Mouse (Mus musculus) lung, embryonic 16.5 days (tissue): ENCODE measurements at regions not wholly inside any gene's neighbourhood (a gene's known extent, or its start where the extent isn't known, plus 50 kb on each side); places are given as distances from the start of the nearest gene placed in this dataset.

Experiments used
- ATAC-seq: fragments of 200-750 bp; cut with Nextera tagmentation; 2 replicates; pipeline ENCODE4 v1.8.0; 2017; ENCODE audit warnings: low read depth, mild to moderate bottlenecking, moderate library complexity
- H3K27ac ChIP-seq: fragments of 300-500 bp; sonication (generic); 2 replicates; pipeline ENCODE4 v1.5.1; 2014; ENCODE audit warnings: mild to moderate bottlenecking, control low read depth, low read length
- H3K27me3 ChIP-seq: fragments of 300-500 bp; sonication (generic); 2 replicates; pipeline ENCODE4 v1.6.1; 2014; ENCODE audit warnings: low read depth, low read length, mixed read lengths; ENCODE audit not compliant: control insufficient read depth, insufficient read depth
- H3K36me3 ChIP-seq: fragments of 300-500 bp; sonication (generic); 2 replicates; pipeline ENCODE4 v1.6.1; 2014; ENCODE audit warnings: low read length; ENCODE audit not compliant: control insufficient read depth, insufficient read depth
- H3K4me1 ChIP-seq: fragments of 300-500 bp; sonication (generic); replicated peaks from 2 replicates; pipeline ENCODE4 v1.6.1; 2014; ENCODE audit warnings: low read length, mixed read lengths; ENCODE audit not compliant: control insufficient read depth, insufficient read depth
- H3K4me2 ChIP-seq: fragments of 300-500 bp; sonication (generic); 2 replicates; pipeline ENCODE4 v1.6.1; 2014; ENCODE audit warnings: low read depth, low read length, control low read depth
- H3K4me3 ChIP-seq: fragments of 300-500 bp; sonication (generic); 2 replicates; pipeline ENCODE4 v1.5.1; 2014; ENCODE audit warnings: mild to moderate bottlenecking, low read length, control low read depth
- H3K9ac ChIP-seq: fragments of 300-500 bp; sonication (generic); 2 replicates; pipeline ENCODE4 v1.6.1; 2014; ENCODE audit warnings: low read length, control low read depth
- H3K9me3 ChIP-seq: fragments of 300-500 bp; sonication (generic); 2 replicates; pipeline ENCODE4 v1.6.1; 2016; ENCODE audit warnings: low read length; ENCODE audit not compliant: control insufficient read depth
- WGBS: fragments of 180-500 bp; shearing (Covaris S2); extraction: QIAGEN DNeasy Blood & Tissue Kit; methylation state at CpG from one replicate; pipeline ENCODE4 v1.1.7; 2014; 5-methylcytosine and 5-hydroxymethylcytosine counted together

DNA sequence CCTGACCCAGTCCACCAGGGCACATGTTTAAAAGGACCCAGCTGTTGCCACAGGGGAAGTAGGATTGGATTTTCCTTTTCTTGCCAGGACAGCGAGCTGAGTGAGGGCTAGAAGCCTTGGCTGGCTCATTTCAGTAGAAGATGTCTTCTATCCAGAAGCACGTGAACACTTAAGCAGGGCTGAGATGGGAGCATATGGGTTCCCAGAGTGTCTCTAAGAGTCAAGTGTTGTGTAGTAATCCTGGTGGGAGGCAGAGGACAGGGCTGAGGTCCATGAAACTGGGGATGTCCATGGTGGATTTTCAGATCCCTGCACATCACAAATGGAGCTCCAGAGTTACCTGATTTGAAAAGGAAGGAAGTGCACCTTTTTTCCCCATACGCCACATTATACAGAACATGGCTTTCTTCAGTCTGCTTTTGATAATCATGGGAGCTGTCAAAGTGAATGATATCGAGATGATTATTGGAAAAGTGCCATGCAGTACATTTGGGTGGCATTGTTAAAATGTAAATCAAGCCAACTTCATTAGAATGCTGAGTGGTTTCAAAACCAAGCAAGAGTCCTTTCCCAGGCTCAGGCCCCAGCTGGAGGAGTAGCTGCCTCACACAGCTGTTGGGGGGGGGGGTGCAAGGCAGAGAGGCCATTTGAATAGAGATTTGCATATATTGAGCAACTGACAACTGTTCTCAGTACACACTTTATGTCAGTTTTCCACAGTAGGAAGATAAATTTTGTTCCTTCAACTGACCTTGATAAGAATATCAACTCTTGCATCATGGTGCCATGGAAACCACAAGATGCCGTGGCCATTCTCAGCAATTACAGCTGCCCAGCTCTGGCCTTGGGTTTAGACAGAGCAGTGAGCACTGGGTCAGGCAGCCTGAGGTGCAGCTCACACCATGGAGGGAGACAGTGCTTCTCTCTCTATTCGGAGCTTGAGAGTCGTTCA lies 81.7 kb downstream of the Slc35b3 start:
- H3K9ac ChIP-seq, result no peak overlapping the region
- ATAC-seq, result peak; percentile 59; the same call in 1 of the 2 replicates

DNA sequence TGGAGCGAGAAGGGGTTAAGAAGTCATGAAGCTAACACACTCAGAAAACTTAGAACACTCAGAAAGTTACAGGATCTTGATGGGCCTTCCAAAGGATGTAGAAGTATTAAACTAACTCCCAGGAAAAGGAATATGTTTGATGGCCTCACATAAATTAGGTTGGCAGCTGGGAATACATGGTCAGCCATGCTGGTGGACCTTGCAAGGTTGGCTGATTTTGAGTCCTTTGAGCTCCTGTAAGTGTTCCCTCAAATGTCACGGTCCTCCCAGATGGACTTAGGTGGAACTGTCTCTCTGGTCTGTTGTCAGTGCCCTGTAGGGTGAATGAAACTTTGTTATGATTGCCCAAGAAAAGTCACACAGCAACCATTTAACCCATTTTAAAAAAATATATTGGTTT lies 84.8 kb downstream of the Slc35b3 start:
- WGBS, result 76% methylated on average over 2 of the region's 2 CpGs

More for the DNA sequence above, 81.7 kb downstream of the Slc35b3 start:
- H3K9me3 ChIP-seq, result no peaks in the 10 kb centered on the region
- H3K36me3 ChIP-seq, result no peaks in the 10 kb centered on the region
- H3K27me3 ChIP-seq, result no peaks in the 10 kb centered on the region
- H3K4me3 ChIP-seq, result no peak overlapping the region
- H3K27ac ChIP-seq, result no peak overlapping the region
- H3K4me2 ChIP-seq, result no peak overlapping the region
- 75% methylated on average over 7 of the region's 7 CpGs for WGBS
- no peaks in the 10 kb centered on the region for H3K4me1 ChIP-seq

DNA sequence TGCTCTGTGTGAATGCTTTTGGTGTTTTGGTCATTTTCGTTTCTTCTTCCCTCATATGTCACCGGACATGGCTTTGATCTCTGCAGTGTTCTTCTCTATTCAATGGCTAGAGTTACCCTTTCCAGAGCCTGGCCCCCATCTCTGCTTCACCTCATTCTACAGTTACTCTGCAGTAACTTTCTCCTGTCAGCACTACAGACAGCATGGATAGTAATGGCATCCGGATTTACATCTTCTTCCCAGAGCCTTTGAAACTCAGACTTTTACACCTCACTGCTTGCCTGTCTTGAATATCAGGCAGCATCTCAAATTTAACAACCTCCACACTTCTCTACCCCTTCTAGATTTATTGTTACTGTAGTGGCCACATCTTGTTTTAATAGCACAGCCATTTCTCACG lies 96.7 kb downstream of the Slc35b3 start:
- Histone ChIP-seq H3K36me3 (no peaks in the 10 kb centered on the region), H3K27ac (no peak overlapping the region), H3K9ac (no peak overlapping the region), H3K4me1 (no peaks in the 10 kb centered on the region), H3K4me2 (no peak overlapping the region), H3K4me3 (no peak overlapping the region), H3K27me3 (no peaks in the 10 kb centered on the region), H3K9me3 (no peaks in the 10 kb centered on the region)
- WGBS, result 65% methylated on average over 4 of the region's 4 CpGs
- no peak for ATAC-seq

More for the DNA sequence above, 84.8 kb downstream of the Slc35b3 start:
- Histone ChIP-seq H3K9me3 (no peaks in the 10 kb centered on the region), H3K4me3 (no peak overlapping the region), H3K27me3 (no peaks in the 10 kb centered on the region), H3K9ac (no peak overlapping the region), H3K4me1 (no peaks in the 10 kb centered on the region), H3K36me3 (no peaks in the 10 kb centered on the region), H3K27ac (no peak overlapping the region), H3K4me2 (no peak overlapping the region)
- ATAC-seq, result no peak

DNA sequence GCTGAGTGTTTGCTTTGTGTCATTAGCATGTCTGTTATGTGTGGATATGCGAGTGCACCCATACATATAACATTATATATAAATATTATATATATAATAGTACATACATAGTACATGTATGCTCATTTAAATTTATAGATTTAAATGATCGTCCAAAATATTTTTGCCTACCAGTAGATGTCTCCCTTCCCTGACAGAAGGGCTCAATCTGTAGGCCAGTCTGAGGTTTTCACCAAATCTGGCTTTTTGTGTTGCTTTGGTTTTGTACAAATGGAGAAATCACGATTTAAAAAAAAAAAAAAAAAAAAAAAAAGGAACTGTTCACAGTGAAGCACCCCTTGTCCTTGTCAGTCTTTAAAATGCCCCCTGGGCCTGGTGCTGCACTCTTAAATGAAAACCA lies 104.9 kb downstream of the Slc35b3 start:
- Histone ChIP-seq H3K36me3 (no peaks in the 10 kb centered on the region), H3K27ac (no peak overlapping the region), H3K9ac (no peak overlapping the region), H3K9me3 (no peaks in the 10 kb centered on the region), H3K4me3 (no peak overlapping the region), H3K4me1 (no peaks in the 10 kb centered on the region), H3K4me2 (no peak overlapping the region), H3K27me3 (no peaks in the 10 kb centered on the region)
- ATAC-seq, result no peak
- WGBS, result 48% methylated on average over 3 of the region's 3 CpGs

DNA sequence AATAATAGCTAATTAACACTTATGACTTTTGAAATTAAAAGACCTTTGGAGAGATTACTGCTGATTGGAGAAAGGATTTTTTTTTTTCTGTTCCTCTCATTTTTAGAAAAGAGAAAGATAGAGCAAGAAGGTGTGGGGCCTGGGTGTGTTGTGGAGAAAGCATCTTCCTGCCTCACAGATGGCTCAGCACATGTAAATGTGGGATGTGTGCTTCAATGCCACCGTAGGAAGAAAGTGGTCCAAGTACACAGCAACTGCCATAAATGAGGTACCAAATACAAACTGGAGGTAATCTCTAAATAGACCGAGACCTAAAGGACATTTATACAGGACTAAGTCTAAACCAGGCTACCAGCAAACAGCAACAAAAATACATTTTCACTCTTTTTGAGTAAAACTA lies 105.7 kb downstream of the Slc35b3 start:
- Histone ChIP-seq H3K27ac (no peak overlapping the region), H3K27me3 (no peaks in the 10 kb centered on the region), H3K36me3 (no peaks in the 10 kb centered on the region), H3K4me1 (no peaks in the 10 kb centered on the region), H3K9ac (no peak overlapping the region), H3K9me3 (no peaks in the 10 kb centered on the region), H3K4me2 (no peak overlapping the region), H3K4me3 (no peak overlapping the region)
- ATAC-seq, result no peak
- WGBS, result 77% methylated on average over 2 of the region's 2 CpGs

DNA sequence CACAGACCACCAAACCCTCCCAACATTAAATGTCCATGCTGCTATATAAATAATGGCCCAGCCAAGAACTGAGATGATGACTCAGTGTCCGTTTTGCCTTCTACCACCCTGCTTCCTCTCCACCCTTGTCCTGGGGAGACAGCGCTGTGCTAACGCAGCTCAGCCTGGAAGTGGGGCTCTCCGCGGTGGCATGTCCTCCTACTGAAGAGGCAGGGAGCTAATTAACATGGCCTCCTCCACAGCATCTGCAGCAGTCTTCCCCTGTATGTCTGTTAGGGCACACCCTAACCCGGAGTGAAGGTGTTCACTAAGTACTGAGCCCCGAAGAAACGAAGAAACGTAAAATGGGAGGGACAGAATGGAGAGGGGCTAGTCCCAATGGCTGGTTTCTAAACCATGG lies 107.8 kb downstream of the Slc35b3 start:
- 38% methylated on average over 9 of the region's 9 CpGs for WGBS

DNA sequence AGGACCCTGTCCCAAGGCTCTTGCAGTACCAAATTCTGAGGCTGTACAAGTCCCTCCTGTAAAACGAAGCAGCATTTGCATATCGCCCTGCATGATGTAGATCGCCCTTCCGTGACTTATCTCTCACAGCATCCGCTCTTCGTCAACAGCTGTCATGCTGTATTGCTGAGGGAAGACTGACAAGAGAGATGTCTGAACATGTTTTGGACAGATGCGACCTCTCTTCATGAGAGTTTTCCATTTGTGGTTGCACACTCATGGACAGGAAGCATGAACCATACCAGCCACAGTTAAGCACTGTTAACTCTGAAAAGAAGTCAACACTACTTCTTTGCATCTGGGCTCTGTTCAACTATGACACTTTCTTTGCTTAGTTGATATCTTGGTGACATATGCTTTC lies 108.9 kb downstream of the Slc35b3 start:
- H3K4me3 ChIP-seq, result no peak overlapping the region
- WGBS, result 84% methylated on average over 7 of the region's 7 CpGs
- no peak for ATAC-seq

More for the DNA sequence above, 107.8 kb downstream of the Slc35b3 start:
- Histone ChIP-seq H3K27ac (no peak overlapping the region), H3K4me2 (no peak overlapping the region), H3K27me3 (no peaks in the 10 kb centered on the region), H3K9ac (no peak overlapping the region), H3K36me3 (no peaks in the 10 kb centered on the region), H3K4me1 (no peaks in the 10 kb centered on the region), H3K9me3 (no peaks in the 10 kb centered on the region), H3K4me3 (no peak overlapping the region)
- ATAC-seq, result no peak

DNA sequence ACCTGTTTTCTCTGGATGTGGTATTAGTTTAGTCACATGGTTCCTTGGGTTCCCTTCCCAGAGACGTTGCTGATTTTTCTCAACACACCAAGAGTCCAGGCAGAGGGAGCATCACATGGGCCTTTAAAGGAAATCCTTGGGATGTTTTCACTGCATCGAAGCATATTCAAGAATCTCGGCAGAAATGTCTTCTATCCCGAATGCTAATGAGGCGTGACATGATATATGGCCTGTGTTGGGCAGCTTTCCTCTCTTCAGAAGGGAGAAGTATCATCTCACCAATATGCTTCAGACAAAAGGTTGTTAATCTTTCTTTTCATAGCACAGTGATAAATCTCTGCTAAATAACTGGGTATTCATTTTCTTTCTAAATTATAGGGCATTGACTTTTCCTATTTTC lies 122.4 kb downstream of the Slc35b3 start:
- WGBS, result 38% methylated on average over 5 of the region's 5 CpGs

More for the DNA sequence above, 108.9 kb downstream of the Slc35b3 start:
- Histone ChIP-seq H3K9me3 (no peaks in the 10 kb centered on the region), H3K4me1 (no peaks in the 10 kb centered on the region), H3K36me3 (no peaks in the 10 kb centered on the region), H3K9ac (no peak overlapping the region), H3K27ac (no peak overlapping the region), H3K27me3 (no peaks in the 10 kb centered on the region), H3K4me2 (no peak overlapping the region)

DNA sequence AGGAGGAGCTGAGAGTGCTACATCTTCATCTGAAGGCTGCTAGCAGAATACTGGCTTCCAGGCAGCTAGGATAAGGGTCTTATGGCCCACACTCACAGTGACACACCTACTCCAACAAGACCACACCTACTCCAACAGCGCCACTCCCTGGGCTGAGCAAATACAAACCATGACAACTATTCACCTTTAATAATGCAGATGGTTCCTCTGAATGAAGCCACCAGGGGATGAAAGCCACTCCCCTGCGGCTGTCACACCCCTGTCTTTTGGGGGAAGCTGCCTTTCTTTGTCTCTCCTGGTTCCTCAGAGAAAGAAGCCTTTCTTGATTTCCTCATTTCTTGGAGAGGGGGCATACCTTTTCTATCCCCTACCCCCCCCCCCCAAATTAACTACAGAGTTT lies 135.0 kb downstream of the Slc35b3 start:
- Histone ChIP-seq H3K27me3 (no peaks in the 10 kb centered on the region), H3K9ac (no peak overlapping the region), H3K27ac (no peak overlapping the region), H3K4me1 (no peaks in the 10 kb centered on the region), H3K9me3 (no peaks in the 10 kb centered on the region), H3K4me3 (no peak overlapping the region), H3K36me3 (no peaks in the 10 kb centered on the region), H3K4me2 (no peak overlapping the region)
- 44% methylated on average over 2 of the region's 2 CpGs for WGBS
- no peak for ATAC-seq

More for the DNA sequence above, 122.4 kb downstream of the Slc35b3 start:
- Histone ChIP-seq H3K27ac (no peak overlapping the region), H3K9ac (no peak overlapping the region), H3K27me3 (no peaks in the 10 kb centered on the region), H3K9me3 (no peaks in the 10 kb centered on the region), H3K36me3 (no peaks in the 10 kb centered on the region), H3K4me3 (no peak overlapping the region), H3K4me1 (no peaks in the 10 kb centered on the region), H3K4me2 (no peak overlapping the region)
- ATAC-seq, result no peak
